Mouse (Mus musculus) ES-Bruce4 (cell line): ENCODE data around the gene Tmem138.

ENCODE experiments used
- CTCF ChIP-seq: IDR thresholded peaks from one replicate; pipeline ENCODE4 v1.8.1; 2011; ENCODE audit warnings: low read depth, low read length
- EP300 ChIP-seq: IDR thresholded peaks from 2 replicates; pipeline ENCODE4 v1.6.1; 2011; ENCODE audit warnings: low read depth, low read length; ENCODE audit not compliant: insufficient read depth
- POLR2A ChIP-seq: IDR thresholded peaks from one replicate; pipeline ENCODE4 v1.8.1; 2011; ENCODE audit warnings: low read length; ENCODE audit not compliant: insufficient read depth

- TF ChIP-seq CTCF (no peak), POLR2A (no peak), EP300 (no peak)
These were observed 19.7 kb downstream of the Tmem138 start for GRCm38 (mm10) chr19:10557430-10557829.
